Mouse (Mus musculus) MEL (cell line): ENCODE measurements around the gene Rrp12. TPM values are rescaled to one million over a fixed set of nuclear protein-coding genes. Genes with fewer than 3 reads are reported as not detected.

ENCODE experiments used
- DNase-seq: peaks from one replicate; pipeline ENCODE4 v3.0.0; 2011; ENCODE audit warnings: low read depth, low spot score
- H3K27ac ChIP-seq: 2 replicates; pipeline ENCODE4 v1.5.1; 2012; ENCODE audit warnings: low read depth, mild to moderate bottlenecking, control low read depth, low read length, moderate library complexity; ENCODE audit not compliant: control insufficient read depth
- H3K27me3 ChIP-seq, 2 experiments: fragments of 150-350 bp in 1 of 2; sonication (generic) in 1 of 2; 2 replicates each; pipeline ENCODE4 v1.6.1; 2012; ENCODE audit warnings: low read length in 2 of 2, mild to moderate bottlenecking in 2 of 2, improper control_type of control experiment in 1 of 2, moderate library complexity in 1 of 2; ENCODE audit not compliant: insufficient read depth in 2 of 2, control insufficient read depth in 1 of 2
- H3K36me3 ChIP-seq, 2 experiments: 2 replicates each; pipeline ENCODE4 v1.6.1; 2012 to 2014; ENCODE audit warnings: low read length in 2 of 2, improper control_type of control experiment in 1 of 2, inconsistent platforms in 1 of 2, mild to moderate bottlenecking in 1 of 2; ENCODE audit not compliant: insufficient read depth in 2 of 2, control insufficient read depth in 1 of 2
- H3K4me1 ChIP-seq, 2 experiments: fragments of 150-350 bp in 1 of 2; sonication (generic) in 1 of 2; 2 replicates each; pipeline ENCODE4 v1.6.1; 2012; ENCODE audit warnings: low read length in 2 of 2, improper control_type of control experiment in 1 of 2, mild to moderate bottlenecking in 1 of 2; ENCODE audit not compliant: insufficient read depth in 2 of 2, control insufficient read depth in 1 of 2
- H3K4me3 ChIP-seq, 2 experiments: fragments of 150-350 bp in 1 of 2; sonication (generic) in 1 of 2; 2 replicates each; pipeline ENCODE4 v1.5.1; 2012; ENCODE audit warnings: low read depth in 2 of 2, low read length in 2 of 2, mild to moderate bottlenecking in 2 of 2, moderate library complexity in 2 of 2, control low read depth in 1 of 2, improper control_type of control experiment in 1 of 2; ENCODE audit not compliant: control insufficient read depth in 1 of 2, insufficient read depth in 1 of 2
- H3K79me2 ChIP-seq: 2 replicates; pipeline ENCODE4 v1.6.1; 2012; ENCODE audit warnings: mild to moderate bottlenecking, low read length, moderate library complexity; ENCODE audit not compliant: control insufficient read depth, poor library complexity, insufficient read depth
- H3K9ac ChIP-seq: 2 replicates; pipeline ENCODE4 v1.6.1; 2012; ENCODE audit warnings: low read depth, mild to moderate bottlenecking, control low read depth, low read length, moderate library complexity; ENCODE audit not compliant: control insufficient read depth, poor library complexity, severe bottlenecking
- H3K9me3 ChIP-seq: fragments of 150-350 bp; sonication (generic); replicated peaks from 2 replicates; pipeline ENCODE4 v1.6.1; 2012; ENCODE audit warnings: mild to moderate bottlenecking, low read length, improper control_type of control experiment, moderate library complexity; ENCODE audit not compliant: insufficient read depth
- CHD1 ChIP-seq: IDR thresholded peaks from 2 replicates; pipeline ENCODE4 v1.6.1; 2012; ENCODE audit warnings: low read depth, mild to moderate bottlenecking, inconsistent platforms, low read length, improper control_type of control experiment
- CHD2 ChIP-seq: IDR thresholded peaks from 2 replicates; pipeline ENCODE4 v1.6.1; 2011; ENCODE audit warnings: low read length, improper control_type of control experiment
- CTCF ChIP-seq, 3 experiments: IDR thresholded peaks in 2 of 3; conservative IDR thresholded peaks in 1 of 3; 2 replicates each; pipeline ENCODE4 v1.5.1; 2011 to 2012; ENCODE audit warnings: low read length in 3 of 3, low read depth in 2 of 3, mild to moderate bottlenecking in 2 of 3, improper control_type of control experiment in 1 of 3, inconsistent platforms in 1 of 3, mixed read lengths in 1 of 3, moderate library complexity in 1 of 3; ENCODE audit not compliant: control insufficient read depth in 1 of 3, insufficient read depth in 1 of 3, poor library complexity in 1 of 3, severe bottlenecking in 1 of 3
- E2F4 ChIP-seq: IDR thresholded peaks from 2 replicates; pipeline ENCODE4 v1.6.1; 2011; ENCODE audit warnings: low read depth, low read length, improper control_type of control experiment, borderline replicate concordance
- ELF1 ChIP-seq: IDR thresholded peaks from 2 replicates; pipeline ENCODE4 v1.6.1; 2014; ENCODE audit warnings: low read depth, mild to moderate bottlenecking, inconsistent platforms, low read length, improper control_type of control experiment, moderate library complexity
- EP300 ChIP-seq, 2 experiments: IDR thresholded peaks; 2 replicates each; pipeline ENCODE4 v1.6.1; 2011; ENCODE audit warnings: improper control_type of control experiment in 2 of 2, low read length in 2 of 2, low read depth in 1 of 2, mild to moderate bottlenecking in 1 of 2
- ETS1 ChIP-seq: IDR thresholded peaks from 2 replicates; pipeline ENCODE4 v1.6.1; 2012; ENCODE audit warnings: low read depth, mild to moderate bottlenecking, inconsistent platforms, low read length, improper control_type of control experiment, moderate library complexity
- GATA1 ChIP-seq: IDR thresholded peaks from 2 replicates; pipeline ENCODE4 v1.6.1; 2011; ENCODE audit warnings: low read depth, low read length, improper control_type of control experiment
- HCFC1 ChIP-seq: IDR thresholded peaks from 2 replicates; pipeline ENCODE4 v1.6.1; 2012; ENCODE audit warnings: low read depth, mild to moderate bottlenecking, inconsistent platforms, low read length, improper control_type of control experiment, moderate library complexity
- JUND ChIP-seq: IDR thresholded peaks from 2 replicates; pipeline ENCODE4 v1.6.1; 2011; ENCODE audit warnings: low read depth, mild to moderate bottlenecking, improper control_type of control experiment, low read length
- KAT2A ChIP-seq: conservative IDR thresholded peaks from 2 replicates; pipeline ENCODE4 v1.6.1; 2012; ENCODE audit warnings: low read depth, low read length, improper control_type of control experiment, inconsistent platforms
- MAFK ChIP-seq: IDR thresholded peaks from 2 replicates; pipeline ENCODE4 v1.6.1; 2011; ENCODE audit warnings: low read depth, mild to moderate bottlenecking, low read length, improper control_type of control experiment, borderline replicate concordance
- MAX ChIP-seq: IDR thresholded peaks from 2 replicates; pipeline ENCODE4 v1.6.1; 2011; ENCODE audit warnings: low read length, improper control_type of control experiment
- MEF2A ChIP-seq: IDR thresholded peaks from 2 replicates; pipeline ENCODE4 v1.6.1; 2014; ENCODE audit warnings: low read depth, mild to moderate bottlenecking, inconsistent platforms, low read length, improper control_type of control experiment; ENCODE audit not compliant: poor library complexity, insufficient replicate concordance, severe bottlenecking; ENCODE audit errors: extremely low read depth
- MYB ChIP-seq: IDR thresholded peaks from 2 replicates; pipeline ENCODE4 v1.6.1; 2011; ENCODE audit warnings: mild to moderate bottlenecking, low read depth, low read length, improper control_type of control experiment
- MYC ChIP-seq: IDR thresholded peaks from 2 replicates; pipeline ENCODE4 v1.6.1; 2011; ENCODE audit warnings: low read depth, mild to moderate bottlenecking, low read length, improper control_type of control experiment, moderate library complexity
- NELFE ChIP-seq: IDR thresholded peaks from 2 replicates; pipeline ENCODE4 v1.6.1; 2011; ENCODE audit warnings: low read depth, low read length, improper control_type of control experiment
- POLR2A ChIP-seq, 2 experiments: IDR thresholded peaks; 2 replicates each; pipeline ENCODE4 v1.6.1; 2011 to 2012; ENCODE audit warnings: low read length in 2 of 2, mild to moderate bottlenecking in 2 of 2, control low read depth in 1 of 2, improper control_type of control experiment in 1 of 2, low read depth in 1 of 2, moderate library complexity in 1 of 2; ENCODE audit not compliant: control insufficient read depth in 1 of 2, insufficient read depth in 1 of 2, poor library complexity in 1 of 2
- POLR2AphosphoS2 ChIP-seq: IDR thresholded peaks from 2 replicates; pipeline ENCODE4 v1.6.1; 2011; ENCODE audit warnings: low read length, improper control_type of control experiment
- RAD21 ChIP-seq: IDR thresholded peaks from 2 replicates; pipeline ENCODE4 v1.6.1; 2011; ENCODE audit warnings: mild to moderate bottlenecking, low read depth, low read length, improper control_type of control experiment
- RCOR1 ChIP-seq: IDR thresholded peaks from 2 replicates; pipeline ENCODE4 v1.6.1; 2012; ENCODE audit warnings: low read depth, mild to moderate bottlenecking, inconsistent platforms, low read length, improper control_type of control experiment
- SIN3A ChIP-seq: IDR thresholded peaks from 2 replicates; pipeline ENCODE4 v1.6.1; 2012; ENCODE audit warnings: low read length, improper control_type of control experiment, inconsistent platforms
- TAL1 ChIP-seq: IDR thresholded peaks from 2 replicates; pipeline ENCODE4 v1.6.1; 2012; ENCODE audit warnings: mild to moderate bottlenecking, inconsistent platforms, low read length, moderate library complexity, mixed read lengths
- TBP ChIP-seq: IDR thresholded peaks from 2 replicates; pipeline ENCODE4 v1.8.0; 2011; ENCODE audit warnings: low read depth, low read length, improper control_type of control experiment
- TCF12 ChIP-seq: IDR thresholded peaks from 2 replicates; pipeline ENCODE4 v1.6.1; 2014; ENCODE audit warnings: low read depth, mild to moderate bottlenecking, inconsistent platforms, low read length, improper control_type of control experiment, moderate library complexity
- USF2 ChIP-seq, 2 experiments: IDR thresholded peaks; 2 replicates each; pipeline ENCODE4 v1.6.1; 2011 to 2012; ENCODE audit warnings: improper control_type of control experiment in 2 of 2, low read length in 2 of 2, borderline replicate concordance in 1 of 2, inconsistent platforms in 1 of 2, low read depth in 1 of 2, mild to moderate bottlenecking in 1 of 2; ENCODE audit not compliant: insufficient read depth in 1 of 2
- ZC3H11A ChIP-seq: IDR thresholded peaks from 2 replicates; pipeline ENCODE4 v1.6.1; 2012; ENCODE audit warnings: low read depth, mild to moderate bottlenecking, inconsistent platforms, low read length, improper control_type of control experiment
- ZKSCAN1 ChIP-seq: IDR thresholded peaks from 2 replicates; pipeline ENCODE4 v1.6.1; 2012; ENCODE audit warnings: low read depth, mild to moderate bottlenecking, inconsistent platforms, low read length, improper control_type of control experiment, moderate library complexity
- ZNF384 ChIP-seq: IDR thresholded peaks from 2 replicates; pipeline ENCODE4 v1.6.1; 2012; ENCODE audit warnings: low read depth, mild to moderate bottlenecking, inconsistent platforms, low read length, improper control_type of control experiment
- polyA plus RNA-seq, 2 experiments: library from polyadenylated mRNA; stranded (reverse) in 1 of 2; unstranded in 1 of 2; fragments of >175 nt in 1 of 2; fragments of >200 nt in 1 of 2; gene quantifications; 2 replicates each; pipeline versions ENCODE4 v1.2.1 to v1.2.4; 2012; ENCODE audit warnings: low replicate concordance in 2 of 2, low read depth in 1 of 2; ENCODE audit not compliant: insufficient read length in 2 of 2, insufficient read depth in 1 of 2, missing spikeins in 1 of 2
- total RNA-seq: library from RNA; depleted of rRNA; stranded (reverse); fragments of 300-350 nt; gene quantifications from 2 replicates; pipeline ENCODE4 v1.2.3, GENCODE M21; 2012

The Rrp12 gene
- total and polyA plus RNA-seq, 3 experiments, result 44.5 to 134 (median 106) TPM

DNA sequence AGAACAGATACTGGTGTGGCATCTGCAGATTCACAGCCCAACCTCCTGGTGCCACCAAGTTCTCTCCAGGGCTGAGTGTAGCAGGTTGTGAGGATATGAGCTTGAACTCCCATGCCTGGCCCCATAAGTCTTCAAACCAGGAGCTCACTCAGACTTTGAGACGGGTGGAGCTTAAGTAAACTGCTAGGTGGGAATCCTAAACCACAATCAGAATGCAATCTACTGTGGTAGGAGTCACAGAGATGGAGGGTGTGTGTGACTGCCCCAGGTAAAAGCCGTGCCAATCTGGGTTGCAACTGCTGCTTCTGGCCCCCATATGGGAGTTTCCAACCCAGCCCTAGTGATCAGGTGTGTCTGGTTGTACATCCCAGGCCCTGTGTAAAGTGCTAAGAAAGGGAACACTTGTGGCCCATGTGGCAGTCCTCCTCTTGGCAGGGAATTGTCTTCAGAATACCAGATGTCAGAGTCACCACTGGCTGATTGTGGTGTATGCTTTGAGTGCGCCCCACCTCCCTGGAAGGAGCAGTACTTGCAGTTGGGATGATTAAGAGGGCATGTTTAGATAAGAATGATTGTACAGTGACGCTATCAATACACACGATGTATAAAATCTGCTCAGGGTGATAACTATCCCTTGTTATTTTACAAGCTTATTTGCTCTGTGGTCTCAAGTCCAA, 38.7 kb downstream of the Rrp12 start (continued):
- TF ChIP-seq ZKSCAN1 (no peak), ELF1 (no peak), KAT2A (no peak), HCFC1 (0 out of 2 replicates have a peak, but pooled peaks have one; percentile 8), MAX (peak; percentile 61; the same call in 1 of the 2 replicates), NELFE (no peak), ZNF384 (no peak), E2F4 (no peak), POLR2AphosphoS2 (no peak; the same call in 1 of the 2 replicates), CHD2 (no peak), RAD21 (no peak; the same call in 1 of the 2 replicates), MYC (0 out of 2 replicates have a peak, but pooled peaks have one; percentile 42), TBP (0 out of 2 replicates have a peak, but pooled peaks have one; percentile 14)

DNA sequence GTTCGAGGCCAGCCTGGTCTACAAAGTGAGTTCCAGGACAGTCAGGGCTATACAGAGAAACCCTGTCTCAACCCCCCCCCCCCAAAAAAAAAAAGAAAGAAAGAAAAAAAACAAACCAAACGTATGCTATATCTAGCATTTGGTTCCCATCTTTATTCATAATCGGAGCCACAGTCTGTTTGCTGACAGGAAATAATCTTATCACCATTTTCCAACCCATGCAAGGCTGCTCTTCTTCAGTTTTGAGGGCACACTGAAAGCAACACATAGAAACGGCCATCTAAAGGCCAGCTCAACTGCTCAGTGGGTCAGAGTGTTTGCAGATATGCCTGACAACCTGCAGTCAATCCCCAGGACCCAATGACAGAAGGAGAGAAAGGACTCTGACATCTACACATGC, 43.5 kb downstream of the Rrp12 start:
- no peak overlapping the region for H3K4me3 ChIP-seq
- H3K9me3 ChIP-seq, result no peaks in the 10 kb centered on the region
- no peaks in the 10 kb centered on the region for H3K27me3 ChIP-seq
- no peak for TF ChIP-seq CHD1
- peak; percentile 56; the same call in 1 of the 2 replicates for TF ChIP-seq RCOR1
- TF ChIP-seq CTCF (IDR thresholded peaks at IDR 0.05 in 2 of 3, conservative IDR thresholded peaks at IDR 0.05 in 1 of 3; ENCODE audit: control insufficient read depth in 1 of 3, insufficient read depth in 1 of 3, low read depth in 2 of 3, low read length in 3 of 3, poor library complexity in 1 of 3, severe bottlenecking in 1 of 3), result no peak
- peak; percentile 88 for TF ChIP-seq ZNF384
- peak; percentile 93 for TF ChIP-seq TCF12
- peak; percentile 90 to 91 for TF ChIP-seq EP300 (IDR thresholded peaks at IDR 0.05; ENCODE audit: low read depth in 1 of 2, low read length in 2 of 2)
- no peak for TF ChIP-seq USF2 (IDR thresholded peaks at IDR 0.05; ENCODE audit: borderline replicate concordance in 1 of 2, insufficient read depth in 1 of 2, low read depth in 1 of 2, low read length in 2 of 2)
- no peak for TF ChIP-seq POLR2A (IDR thresholded peaks at IDR 0.05; ENCODE audit: control insufficient read depth in 1 of 2, insufficient read depth in 1 of 2, low read depth in 1 of 2, low read length in 2 of 2, poor library complexity in 1 of 2)
- no peak for TF ChIP-seq ZC3H11A
- no peak for TF ChIP-seq JUND
- TF ChIP-seq SIN3A, result peak; percentile 57; the same call in 1 of the 2 replicates
- TF ChIP-seq GATA1, result peak; percentile 87
- TF ChIP-seq TAL1, result peak; percentile 78
- peak; percentile 84 for TF ChIP-seq MYB
- 0 out of 2 replicates have a peak, but pooled peaks have one; percentile 47 for TF ChIP-seq MEF2A
- TF ChIP-seq MYC, result 0 out of 2 replicates have a peak, but pooled peaks have one; percentile 25
- TF ChIP-seq TBP, result no peak
- peak; percentile 78 for TF ChIP-seq ETS1
- TF ChIP-seq MAFK, result 0 out of 2 replicates have a peak, but pooled peaks have one; percentile 6
- H3K36me3 ChIP-seq, result peaks cover 0 to 50% of the 10 kb centered on the region in 2 experiments; a peak in 2 of 4 replicates
- no peak overlapping the region for H3K9ac ChIP-seq
- H3K79me2 ChIP-seq, result peaks cover 5% of the 10 kb centered on the region
- peak overlapping the region; percentile 85 for H3K27ac ChIP-seq
- peak; percentile 71 for DNase-seq
- peaks cover 40 to 45% of the 10 kb centered on the region in 2 experiments for H3K4me1 ChIP-seq
